Mouse (Mus musculus): ENCODE measurements around the gene Pdzd8.
A peak's percentile ranks its signal among the peaks of the same experiment; 100 is the strongest.

Gene Pdzd8

DNA sequence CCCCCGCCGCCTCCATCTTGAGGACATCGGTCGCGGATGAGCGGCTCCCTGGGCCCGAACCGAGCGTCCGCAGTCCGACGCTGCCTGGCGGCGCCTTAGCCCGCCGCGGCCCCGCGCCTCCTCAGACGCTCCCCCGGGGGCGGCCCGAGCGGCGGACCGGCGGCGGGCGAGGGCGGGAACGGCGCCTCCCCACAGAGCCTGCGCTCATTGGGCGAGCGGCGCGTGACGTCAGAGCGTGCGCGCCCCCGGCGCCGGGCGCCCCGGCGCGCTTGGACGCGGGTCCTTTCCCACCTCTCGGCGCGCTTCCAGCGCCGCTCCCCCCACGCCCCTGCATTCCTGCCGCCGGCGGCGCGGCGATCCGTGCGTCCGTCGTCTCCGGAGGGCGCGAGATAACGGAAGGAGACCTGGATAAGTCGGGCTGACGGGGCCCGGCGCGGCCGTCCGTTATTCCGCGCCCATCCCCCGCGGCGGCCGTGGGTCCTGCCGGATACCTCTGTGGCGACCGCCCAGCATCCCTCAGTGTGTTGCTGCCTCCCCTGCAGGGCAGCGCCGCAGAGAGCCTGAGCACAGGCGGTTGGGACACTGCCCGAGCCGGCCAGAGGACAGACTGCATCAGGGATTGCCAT lies at the start of gene Pdzd8:
Gene Pdzd8 (minus strand): TSS at position 123 of the 626 bp plus-strand sequence.
- DNase-seq = peak; percentile 93

DNA sequence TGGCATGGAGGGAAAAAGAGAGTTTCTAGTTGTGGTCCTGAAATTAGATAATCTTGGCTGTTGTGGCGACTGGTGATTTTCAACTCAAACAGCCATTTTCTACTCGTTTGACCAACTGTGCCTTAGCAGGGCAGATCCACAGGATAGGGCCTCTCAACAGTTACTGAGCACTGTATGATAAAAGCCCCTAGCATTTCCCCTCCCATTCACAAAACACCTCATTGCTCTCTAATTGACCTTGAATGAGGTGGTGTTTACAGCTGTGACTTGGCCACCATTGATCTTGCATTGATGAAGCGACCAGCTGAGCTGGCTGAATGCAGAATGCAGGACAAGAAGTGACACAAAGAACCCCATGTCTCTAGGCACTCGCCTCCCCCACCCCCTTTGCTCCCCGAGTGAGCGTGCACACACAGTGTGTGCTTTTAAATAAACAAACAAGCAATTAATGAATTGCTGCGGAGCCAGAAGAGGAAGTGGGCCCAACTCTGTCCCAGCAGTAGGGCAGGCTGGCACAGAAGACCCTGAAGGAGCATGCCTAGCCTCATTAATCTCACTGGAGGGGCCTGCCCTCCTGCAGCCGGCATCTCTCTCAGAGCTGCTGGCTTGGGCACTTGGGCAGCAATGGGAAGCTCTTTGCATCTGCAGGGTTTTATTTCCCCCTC lies 48.3 kb upstream of the Pdzd8 start:
- DNase-seq = no peak

DNA sequence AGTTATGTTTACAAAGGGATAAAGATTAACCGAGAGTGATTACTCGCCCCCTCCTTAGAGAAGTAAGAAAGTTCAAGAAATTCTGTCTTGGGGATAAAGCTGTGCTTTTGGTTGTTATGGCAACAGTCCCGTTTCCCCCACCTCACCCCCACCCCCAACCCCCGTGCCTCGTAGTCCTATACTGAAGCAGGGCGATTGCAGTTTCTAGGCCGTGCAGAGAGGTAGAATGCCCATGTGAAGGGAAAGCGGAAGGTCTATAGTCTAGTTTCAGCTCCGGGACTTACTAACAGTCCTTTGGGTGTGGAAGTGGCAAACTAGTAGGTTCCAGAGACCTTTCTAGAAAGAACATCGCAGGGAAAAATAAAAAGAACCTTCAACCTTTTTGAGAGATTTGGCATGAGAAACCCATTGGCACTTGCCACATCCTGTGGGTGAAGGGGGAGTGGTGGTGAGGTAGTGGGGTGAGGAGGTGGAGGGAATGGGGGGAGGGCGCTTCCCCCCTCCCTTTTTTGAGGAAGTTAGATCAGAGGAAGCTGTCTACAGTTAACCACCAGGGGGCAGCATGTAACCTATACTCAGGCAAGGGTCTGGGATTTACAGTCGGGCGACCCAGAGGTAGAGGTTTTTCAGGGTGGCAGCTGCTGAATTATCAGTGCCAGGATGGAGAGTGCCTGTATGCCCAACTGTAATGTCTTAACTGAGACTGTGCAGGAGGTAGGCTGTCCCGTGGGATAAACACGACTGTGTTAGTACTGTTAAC lies 43.4 kb upstream of the Pdzd8 start:
- DNase-seq = peak; percentile 88

GRCm38 (mm10) chr19:59388399-59388798 lies 42.8 kb upstream of the Pdzd8 start:
- peak; percentile 33 for DNase-seq

- peak; percentile 69 for DNase-seq
Observed at GRCm38 (mm10) chr19:59387178-59387577, 41.6 kb upstream of the Pdzd8 start.

GRCm38 (mm10) chr19:59384582-59385495 lies 39.3 kb upstream of the Pdzd8 start:
- DNase-seq = no peak

DNA sequence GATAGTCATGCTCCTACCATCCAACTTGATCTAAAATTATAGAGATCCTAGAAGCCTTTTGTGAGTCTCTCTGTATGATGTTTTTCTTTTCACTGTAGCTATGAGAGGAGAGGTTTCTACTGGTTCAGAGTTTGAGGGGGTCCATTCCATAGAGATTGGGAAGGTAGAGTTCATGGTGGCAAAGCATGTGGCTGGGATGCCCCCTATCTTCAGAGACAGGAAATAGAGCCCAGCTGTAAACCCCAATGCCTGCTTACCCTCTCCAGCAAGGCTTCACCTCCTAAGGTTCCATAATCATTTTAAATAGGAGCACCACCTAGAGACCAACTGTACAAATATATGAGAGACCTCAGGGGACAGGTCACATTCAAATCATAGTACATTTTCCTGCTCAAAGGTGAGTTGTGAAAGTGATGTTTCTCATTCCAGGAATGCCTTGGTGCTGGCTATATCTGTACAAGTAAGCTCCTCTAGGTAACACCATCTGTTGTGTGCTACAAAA lies 36.9 kb upstream of the Pdzd8 start:
- DNase-seq = no peak

DNA sequence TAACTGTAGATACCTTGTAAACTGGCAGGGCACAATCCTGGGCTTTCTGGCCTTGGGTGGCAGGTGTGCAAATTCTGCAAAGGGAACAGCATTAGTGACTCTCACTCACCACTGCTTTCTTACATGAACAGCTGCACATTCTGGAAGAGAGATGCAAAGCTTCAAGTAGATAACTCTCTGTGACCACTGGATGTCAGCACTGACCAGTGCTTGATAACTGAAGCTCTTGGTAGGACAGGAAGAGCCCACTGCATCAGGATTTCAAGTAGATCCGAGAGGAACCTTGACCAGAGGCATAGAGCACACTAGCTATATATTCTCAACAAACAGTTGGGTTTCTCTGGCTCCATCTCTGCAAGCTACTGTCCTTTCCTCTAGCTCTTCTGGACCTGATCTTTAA lies 34.4 kb upstream of the Pdzd8 start:
- DNase-seq = no peak

- DNase-seq = no peak
Observed at GRCm38 (mm10) chr19:59376481-59376880, 30.9 kb upstream of the Pdzd8 start.

DNA sequence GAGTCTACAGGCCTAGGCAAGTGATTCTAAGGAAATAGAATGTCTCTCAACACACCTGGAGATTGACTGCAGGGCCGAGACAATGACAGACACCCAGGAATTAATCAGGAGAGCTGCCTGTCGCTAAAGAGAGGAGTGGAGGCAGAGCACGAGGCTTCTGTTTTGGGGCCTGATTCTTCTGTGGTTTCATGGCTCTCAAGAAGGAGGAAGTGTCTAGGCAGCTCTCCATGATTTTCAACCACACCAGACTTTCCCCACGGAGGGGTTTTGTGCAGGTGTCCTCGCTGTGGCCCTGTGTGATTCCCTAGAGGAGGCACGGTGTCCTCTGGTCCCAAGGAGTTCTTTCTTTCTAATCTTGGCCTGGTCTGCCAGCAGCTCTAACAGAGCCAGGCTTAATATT lies 29.4 kb upstream of the Pdzd8 start:
- no peak for DNase-seq

DNA sequence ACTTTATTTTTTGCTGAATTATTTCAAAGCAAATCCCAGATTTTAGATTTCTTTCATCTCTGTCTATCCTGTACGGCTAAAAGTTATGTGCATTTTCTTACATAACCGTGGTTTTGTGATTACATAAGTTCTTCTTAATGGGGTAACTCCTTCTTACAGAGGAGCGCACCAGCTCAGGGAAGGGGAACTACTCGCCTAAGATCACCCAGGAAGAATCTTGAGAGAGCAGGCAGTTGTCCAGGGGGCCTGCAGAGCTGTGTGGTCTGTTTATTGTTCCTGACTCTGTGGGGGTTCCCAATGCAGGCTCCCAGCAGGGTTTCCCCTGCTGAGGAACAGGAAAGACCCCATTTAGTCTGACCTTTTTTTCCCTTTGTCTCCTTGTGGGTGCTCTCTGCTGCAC lies 27.3 kb upstream of the Pdzd8 start:
- no peak for DNase-seq

DNA sequence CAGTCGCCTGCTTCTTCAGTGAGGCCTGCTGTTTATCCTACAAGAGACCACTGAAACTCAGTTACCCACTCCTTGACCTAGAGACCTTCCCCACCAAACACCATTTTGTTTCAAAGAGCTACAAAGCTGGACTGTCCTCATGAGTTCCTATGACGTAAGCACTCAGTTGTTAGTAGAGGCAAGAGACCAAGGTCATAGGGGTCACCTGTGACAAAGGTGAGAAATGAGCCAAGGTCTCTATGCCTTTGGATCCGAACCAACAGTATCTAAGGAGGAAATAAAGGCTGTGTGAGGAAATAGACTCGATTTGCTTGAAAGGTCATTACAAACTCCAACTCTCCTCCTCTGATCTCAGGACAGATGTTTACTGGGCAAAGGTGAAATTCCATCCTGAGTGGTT lies 25.4 kb upstream of the Pdzd8 start:
- DNase-seq = no peak

DNA sequence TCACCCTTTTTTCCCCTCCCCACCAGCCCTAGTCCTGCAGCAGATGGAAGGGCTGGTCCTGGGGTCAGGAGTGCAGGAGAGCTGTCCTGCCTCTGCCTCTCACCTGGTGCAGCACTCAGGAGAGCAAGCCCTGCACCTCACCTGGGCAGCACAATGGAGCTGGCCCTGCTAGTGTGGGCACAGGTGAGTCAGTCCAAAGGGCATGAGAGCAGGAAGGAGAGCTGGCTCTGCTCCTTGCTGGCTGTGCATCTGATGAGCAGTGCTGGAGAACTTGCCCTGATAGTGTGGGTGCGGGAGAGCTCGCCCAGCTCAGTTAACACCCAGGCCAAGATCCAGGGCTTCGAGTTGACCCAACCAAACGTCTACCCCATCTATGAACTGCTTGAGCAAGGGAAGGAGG lies 22.3 kb upstream of the Pdzd8 start:
- no peak for DNase-seq

DNA sequence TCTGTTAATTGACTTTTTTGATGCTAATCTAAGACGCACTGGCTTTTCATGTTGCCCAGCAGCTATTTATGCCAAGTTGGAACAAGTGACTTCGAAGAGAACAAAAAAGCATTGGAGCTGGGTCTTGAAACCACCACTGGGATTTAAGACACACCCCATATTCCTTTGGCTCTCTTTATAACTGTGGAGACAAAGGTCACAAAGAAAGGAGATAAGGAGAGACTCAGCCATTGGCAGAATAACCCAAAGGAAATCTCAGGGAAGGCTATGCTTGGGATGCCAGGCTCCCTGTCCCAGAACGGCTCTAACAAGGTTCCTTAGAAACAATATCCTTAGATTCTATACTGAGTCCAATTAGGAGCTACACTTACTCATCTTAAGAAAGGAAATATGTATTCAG lies 21.1 kb upstream of the Pdzd8 start:
- no peak for DNase-seq

GRCm38 (mm10) chr19:59363666-59364065 lies 18.1 kb upstream of the Pdzd8 start:
- no peak for DNase-seq

GRCm38 (mm10) chr19:59362646-59363045 lies 17.1 kb upstream of the Pdzd8 start:
- no peak for DNase-seq

DNA sequence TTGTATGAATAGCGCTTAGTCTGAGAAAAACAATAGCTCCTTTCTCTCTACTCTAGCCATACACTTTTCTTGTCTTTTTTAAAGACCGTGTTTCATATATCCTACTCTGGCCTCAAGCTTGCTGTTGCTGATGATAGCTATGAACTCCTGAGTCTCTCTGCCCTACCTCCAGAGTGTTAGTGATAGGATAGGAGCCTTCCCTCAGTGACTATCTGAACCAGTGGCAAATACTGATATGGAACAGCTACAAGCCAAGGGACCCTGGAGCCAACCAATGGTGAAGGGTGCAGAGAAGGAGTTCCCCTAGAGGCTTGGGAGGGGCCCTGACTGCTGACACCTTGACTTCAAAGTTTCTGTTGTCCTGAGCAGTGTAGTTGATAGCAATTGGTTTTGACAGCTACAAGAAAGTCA lies 14.9 kb upstream of the Pdzd8 start:
- DNase-seq = no peak

DNA sequence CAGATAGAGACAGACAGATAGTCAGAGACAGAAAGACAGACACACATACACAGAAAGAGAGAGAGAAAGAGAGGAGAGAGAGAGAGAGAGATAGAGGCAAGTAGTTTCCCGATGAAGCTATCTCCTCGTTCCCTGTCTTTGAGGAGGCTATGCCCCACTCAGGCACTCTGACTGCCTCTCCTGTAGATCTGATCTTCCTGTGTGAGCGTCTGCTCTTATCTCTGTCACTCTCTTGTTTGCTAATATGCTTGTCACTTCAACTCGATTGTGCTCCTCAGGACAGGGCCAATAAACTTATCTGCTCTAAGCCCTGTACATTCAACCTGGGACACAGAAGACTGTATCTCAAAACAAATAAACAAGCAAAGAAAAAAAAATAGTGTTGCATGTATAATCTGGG lies 13.6 kb upstream of the Pdzd8 start:
- no peak for DNase-seq

GRCm38 (mm10) chr19:59357878-59358277 lies 12.3 kb upstream of the Pdzd8 start:
- DNase-seq = no peak

- DNase-seq = peak; percentile 1
Observed at GRCm38 (mm10) chr19:59356843-59357595, 11.4 kb upstream of the Pdzd8 start.

- no peak for DNase-seq
Observed at GRCm38 (mm10) chr19:59356388-59356787, 10.8 kb upstream of the Pdzd8 start.

DNA sequence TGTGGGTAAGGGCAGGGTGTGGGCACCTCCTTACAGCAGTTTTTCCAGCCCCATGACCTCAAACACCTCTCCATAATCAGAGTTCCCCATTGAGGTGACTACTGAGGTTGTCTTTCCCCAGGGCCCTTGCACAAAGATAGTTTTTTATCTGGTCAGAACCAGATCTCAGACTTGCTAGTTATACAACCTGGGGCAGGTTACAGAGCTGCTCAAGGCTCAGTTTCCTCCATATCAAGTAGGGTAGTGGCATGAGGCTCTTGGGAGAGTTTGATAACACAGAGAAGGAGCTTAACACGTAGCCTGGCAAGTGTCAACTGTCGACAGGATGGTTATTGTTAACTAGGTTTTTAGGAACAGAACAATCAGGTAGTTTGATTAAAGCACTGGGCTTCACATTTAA lies 9.3 kb upstream of the Pdzd8 start:
- no peak for DNase-seq

Measured in thymus, postnatal 4 days (tissue).